Mouse (Mus musculus) urinary bladder, adult 18-20 months (tissue): Measurements from ENCODE around the gene Arhgap45.
A peak's percentile ranks its signal among the peaks of the same experiment; 100 is the strongest.

Experiments used
- DNase-seq, 2 experiments: peaks; one replicate each; pipeline ENCODE4 v3.0.0; 2022; ENCODE audit warnings: low spot score in 2 of 2, mixed read lengths in 2 of 2

The Arhgap45 gene

GRCm38 (mm10) chr10:79986963-79987362 lies 29.5 kb upstream of the Arhgap45 start:
- DNase-seq = peak; percentile 59 to 81

- DNase-seq = peak in 1 of 2 experiments; percentile 25
Measured at GRCm38 (mm10) chr10:79987771-79988505, 28.5 kb upstream of the Arhgap45 start.

GRCm38 (mm10) chr10:79988506-79989271 lies 27.8 kb upstream of the Arhgap45 start, which contains the start of gene Cnn2:
Gene Cnn2, plus strand, starts transcription at chr10:79988584.
- peak; percentile 43 to 53 for DNase-seq

DNA sequence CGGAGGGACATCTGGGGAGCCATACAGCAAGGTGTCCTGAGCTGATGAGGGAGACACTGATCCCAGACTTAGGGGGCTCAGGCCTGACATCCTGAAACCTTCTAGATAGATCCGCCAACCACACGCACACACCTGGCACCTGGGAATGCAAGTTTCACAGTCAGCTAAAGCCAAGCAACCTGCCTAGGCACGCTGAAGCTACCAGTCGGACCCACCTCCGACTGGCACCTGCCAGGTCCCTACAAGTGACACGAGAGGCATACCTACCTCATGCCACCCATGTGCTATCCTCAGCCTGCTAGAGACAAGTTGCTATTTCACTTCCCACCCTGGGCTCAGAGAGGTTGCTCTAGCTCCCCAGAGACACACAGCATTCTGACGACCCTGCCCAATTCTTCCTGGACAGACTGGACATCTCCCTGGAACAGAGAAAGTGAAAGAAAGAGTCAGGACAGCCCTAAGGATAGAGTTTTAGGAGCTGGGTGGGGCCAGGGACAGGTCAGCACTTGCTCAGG lies 27.1 kb upstream of the Arhgap45 start:
- no peak for DNase-seq

DNA sequence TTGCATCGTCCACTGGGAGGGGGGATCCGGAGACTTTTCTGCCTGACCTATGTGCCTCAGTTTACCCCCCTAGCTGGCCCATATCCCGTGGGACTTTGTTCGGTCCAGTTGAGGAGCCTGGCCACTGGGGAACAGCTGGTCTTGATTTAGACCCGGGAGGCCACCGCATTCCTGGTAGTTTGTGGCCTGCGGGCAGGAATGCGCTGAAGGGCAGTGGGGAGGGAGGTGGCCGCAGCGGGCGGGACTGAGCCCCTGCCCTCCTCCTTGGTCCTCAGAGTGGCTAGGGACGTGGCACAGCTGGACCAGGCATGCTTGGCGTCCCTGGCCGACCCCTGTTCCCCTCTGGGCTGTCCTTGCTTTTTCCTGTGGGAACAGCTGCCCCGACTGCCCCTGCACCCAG lies 26.6 kb upstream of the Arhgap45 start:
- no peak for DNase-seq

- DNase-seq = no peak
Measured at GRCm38 (mm10) chr10:79991099-79991498, 25.4 kb upstream of the Arhgap45 start.

- DNase-seq = no peak
Measured at GRCm38 (mm10) chr10:79991548-79991947, 24.9 kb upstream of the Arhgap45 start.

GRCm38 (mm10) chr10:79994397-79995115 lies 21.9 kb upstream of the Arhgap45 start:
- DNase-seq = no peak

DNA sequence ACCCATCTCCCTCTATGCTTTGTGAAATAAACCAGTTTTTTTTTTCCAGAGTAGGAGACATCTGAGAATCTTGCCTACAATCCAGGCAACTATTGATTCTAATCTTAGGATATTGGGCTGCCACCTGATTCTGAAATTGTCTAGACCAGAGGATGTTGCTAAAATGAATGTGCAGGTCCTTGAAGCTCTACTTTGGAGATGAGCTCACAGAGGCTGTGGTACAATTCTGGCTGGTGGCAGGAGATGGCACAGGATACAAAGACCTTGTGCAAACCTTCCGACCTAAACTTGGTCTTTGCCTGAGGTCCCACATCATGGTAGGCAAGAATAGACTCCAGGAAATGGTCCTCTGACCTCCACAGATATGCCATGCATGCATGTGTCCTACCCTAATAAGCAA lies 20.8 kb upstream of the Arhgap45 start:
- no peak for DNase-seq

GRCm38 (mm10) chr10:79996272-79997033 lies 20.0 kb upstream of the Arhgap45 start, which contains the start of gene Abca7:
Gene Abca7, plus strand, starts transcription at chr10:79996494.
- DNase-seq = peak; percentile 93 to 96

DNA sequence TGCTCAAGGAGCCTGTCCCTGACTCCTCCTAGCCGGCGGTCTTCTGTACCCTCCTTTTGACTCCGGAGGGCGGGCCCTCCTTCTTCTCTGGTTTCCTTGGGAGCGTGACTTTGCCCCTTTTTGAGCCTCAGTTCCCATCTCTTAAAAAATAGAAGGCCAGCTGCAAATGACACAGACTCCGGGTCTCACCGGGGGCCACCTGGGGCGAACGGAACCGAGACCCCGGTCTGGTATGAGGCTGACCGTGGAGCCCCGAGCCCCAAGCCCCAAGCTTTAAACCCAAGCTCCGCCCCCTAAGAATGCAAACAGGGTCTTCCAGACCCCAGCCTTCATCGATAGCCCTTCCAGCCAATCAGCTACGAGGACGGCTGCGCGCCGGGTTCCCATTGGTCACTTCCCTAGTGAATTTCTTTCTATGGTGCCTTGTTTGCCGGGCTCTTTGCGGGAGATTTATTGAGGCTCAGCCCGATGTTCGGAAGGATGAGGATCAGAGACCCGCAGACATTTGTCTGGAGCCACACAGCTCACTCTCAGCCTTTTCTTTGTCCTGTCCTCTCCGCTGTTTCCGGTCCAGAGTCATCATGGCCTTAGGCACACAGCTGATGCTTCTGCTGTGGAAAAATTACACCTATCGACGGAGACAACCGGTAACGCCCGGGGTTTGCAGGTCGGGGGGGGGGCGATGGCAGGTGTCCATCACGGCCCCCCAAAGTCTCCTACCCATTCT lies 19.3 kb upstream of the Arhgap45 start:
- peak in 1 of 2 experiments; percentile 35 for DNase-seq

GRCm38 (mm10) chr10:79997819-79998218 lies 18.6 kb upstream of the Arhgap45 start:
- no peak for DNase-seq

- DNase-seq = no peak
Measured at GRCm38 (mm10) chr10:80001945-80002344, 14.5 kb upstream of the Arhgap45 start.

DNA sequence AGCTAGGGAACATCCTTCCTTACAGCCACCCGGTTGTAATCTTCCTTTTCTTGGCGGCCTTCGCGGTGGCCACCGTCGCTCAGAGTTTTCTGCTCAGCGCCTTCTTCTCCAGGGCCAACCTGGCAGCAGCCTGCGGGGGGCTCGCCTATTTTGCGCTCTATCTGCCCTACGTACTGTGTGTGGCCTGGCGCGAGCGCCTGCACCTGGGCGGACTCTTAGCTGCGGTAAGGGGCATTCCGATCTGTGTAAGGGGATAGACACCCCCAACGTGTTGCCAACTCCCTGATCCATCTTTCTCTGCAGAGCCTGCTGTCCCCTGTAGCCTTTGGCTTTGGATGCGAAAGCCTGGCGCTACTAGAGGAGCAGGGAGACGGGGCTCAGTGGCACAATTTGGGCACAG lies 13.6 kb upstream of the Arhgap45 start:
- DNase-seq = no peak

- no peak for DNase-seq
Measured at GRCm38 (mm10) chr10:80003374-80004232, 12.8 kb upstream of the Arhgap45 start.

DNA sequence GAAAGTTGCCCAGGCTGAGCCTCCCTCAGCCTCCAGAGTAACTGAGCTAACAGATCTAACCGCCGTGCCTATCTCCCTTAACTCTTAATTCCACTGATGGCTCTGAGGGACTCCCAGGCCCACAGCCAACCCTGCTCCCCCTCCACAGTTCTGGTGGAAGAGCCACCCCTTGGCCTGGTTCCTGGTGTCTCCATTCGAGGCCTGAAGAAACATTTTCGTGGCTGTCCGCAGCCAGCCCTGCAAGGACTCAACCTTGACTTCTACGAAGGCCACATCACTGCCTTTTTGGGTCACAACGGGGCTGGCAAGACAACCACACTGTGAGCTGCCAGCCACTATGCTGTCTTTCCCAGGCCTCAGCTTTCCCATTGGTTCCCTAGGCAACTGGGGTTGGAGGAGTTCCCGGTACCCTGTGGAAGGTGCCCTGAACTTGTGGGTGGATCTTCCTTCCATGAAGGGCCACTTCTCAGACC lies 12.2 kb upstream of the Arhgap45 start:
- DNase-seq = no peak

DNA sequence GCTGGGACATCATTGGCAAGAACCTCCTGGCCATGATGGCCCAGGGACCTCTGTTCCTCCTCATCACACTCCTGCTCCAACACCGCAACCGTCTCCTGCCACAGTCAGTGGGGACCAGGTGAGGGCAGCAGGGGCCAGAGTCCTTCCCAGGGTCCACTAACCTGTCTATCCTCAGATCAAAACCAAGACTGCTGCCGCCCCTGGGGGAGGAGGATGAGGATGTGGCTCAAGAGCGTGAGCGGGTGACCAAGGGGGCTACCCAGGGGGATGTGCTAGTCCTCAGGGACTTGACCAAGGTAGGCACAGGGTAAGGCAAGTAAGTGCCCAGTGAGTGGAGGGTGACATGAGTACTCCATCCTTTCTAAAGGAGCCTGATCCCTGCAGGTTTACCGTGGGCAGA lies 4.7 kb upstream of the Arhgap45 start:
- DNase-seq = no peak

DNA sequence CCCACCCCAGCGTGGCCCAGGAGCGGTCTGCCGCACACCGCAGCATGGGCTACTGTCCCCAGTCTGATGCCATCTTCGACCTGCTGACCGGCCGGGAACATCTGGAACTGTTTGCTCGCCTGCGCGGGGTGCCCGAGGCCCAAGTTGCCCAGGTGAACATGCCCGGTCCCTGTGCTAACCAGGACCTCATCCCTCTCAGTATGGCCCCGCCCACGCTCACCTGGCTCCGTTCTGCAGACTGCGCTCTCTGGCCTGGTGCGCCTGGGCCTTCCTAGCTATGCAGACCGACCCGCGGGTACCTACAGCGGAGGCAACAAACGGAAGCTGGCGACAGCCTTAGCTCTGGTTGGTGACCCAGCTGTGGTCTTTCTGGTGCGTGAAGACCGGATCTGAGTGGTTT lies 2.8 kb upstream of the Arhgap45 start:
- no peak for DNase-seq

DNA sequence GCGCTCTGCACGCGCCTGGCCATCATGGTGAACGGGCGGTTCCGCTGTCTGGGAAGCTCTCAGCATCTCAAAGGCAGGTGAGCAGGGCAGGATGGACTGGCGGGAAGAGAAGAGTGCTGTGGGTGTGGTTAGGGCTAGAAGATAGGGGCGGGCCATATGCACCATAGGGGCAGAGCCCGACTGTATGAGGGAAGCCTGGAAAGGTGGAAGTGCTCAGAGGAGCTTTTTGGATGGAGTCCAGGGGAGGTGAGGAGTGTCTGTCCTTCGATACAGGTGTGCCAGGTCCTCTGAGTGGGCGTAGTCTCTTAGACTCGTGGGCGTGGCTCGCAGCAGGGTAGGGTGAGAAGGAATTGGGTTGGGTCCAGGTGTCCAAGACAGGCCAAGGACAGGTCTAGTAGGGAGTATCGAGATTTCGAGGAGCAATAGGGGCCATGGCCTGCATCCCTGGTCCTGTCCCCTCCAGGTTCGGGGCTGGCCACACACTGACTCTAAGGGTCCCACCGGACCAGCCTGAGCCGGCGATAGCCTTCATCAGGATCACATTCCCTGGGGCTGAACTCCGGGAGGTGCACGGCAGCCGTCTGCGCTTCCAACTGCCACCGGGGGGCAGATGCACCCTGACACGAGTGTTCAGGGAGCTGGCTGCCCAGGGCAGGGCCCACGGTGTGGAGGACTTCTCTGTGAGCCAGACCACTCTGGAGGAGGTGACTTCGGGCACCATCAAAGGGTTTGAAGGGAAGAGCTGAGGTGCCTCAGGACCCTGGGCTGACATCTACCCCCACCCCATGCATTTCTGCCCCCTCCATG lies 1.8 kb upstream of the Arhgap45 start:
- DNase-seq = no peak
